9 mouse cellular contexts compared by ENCODE assay signal in genomic region chr11:84916703-84917300, GRCm38 (mm10). TPM values are rescaled to one million over a fixed set of nuclear protein-coding genes. Genes with fewer than 3 reads are reported as not detected.
DNase-seq lines count a peak whose midpoint lies in the region; ATAC-seq and TF ChIP-seq lines count a peak whose summit lies in the region.
"Had no signal": no experiment of that assay in that cellular context is flagged by ENCODE, and none has a peak within 500 bp of the region (broad histone marks: within the 10 kb centered on the region; RNA-seq: fewer than 3 reads in every experiment).

No protein-coding gene starts in this region.

- peaks cover 10% of the 10 kb centered on the region; the same call in 1 of the 2 replicates for H3K4me1 ChIP-seq in heart, embryonic 12.5 days (replicated peaks)
- peaks cover 47% of the 10 kb centered on the region for H3K4me1 ChIP-seq in G1E (ENCODE audit: insufficient read depth, low read depth, low read length)
- H3K4me1 ChIP-seq in hindbrain, embryonic 10.5 days (replicated peaks), result peaks cover 28% of the 10 kb centered on the region
- H3K4me1 ChIP-seq in midbrain, embryonic 10.5 days, result peaks cover 24% of the 10 kb centered on the region

- peak overlapping the region; percentile 81 for H3K4me2 ChIP-seq in heart, embryonic 12.5 days

- H3K9me3 ChIP-seq in heart, embryonic 12.5 days (replicated peaks), result no peaks in the 10 kb centered on the region
- no peaks in the 10 kb centered on the region for H3K9me3 ChIP-seq in G1E (replicated peaks)
- H3K9me3 ChIP-seq in hindbrain, embryonic 10.5 days, result no peaks in the 10 kb centered on the region
- H3K9me3 ChIP-seq in midbrain, embryonic 10.5 days (replicated peaks), result no peaks in the 10 kb centered on the region

- 50% methylated on average over 7 of the region's 7 CpGs for WGBS in heart, embryonic 12.5 days
- WGBS in hindbrain, embryonic 10.5 days, result 59% methylated on average over 7 of the region's 7 CpGs
- 58% methylated on average over 7 of the region's 7 CpGs for WGBS in midbrain, embryonic 10.5 days

- H3K9ac ChIP-seq in heart, embryonic 12.5 days, result peak overlapping the region; percentile 82; the same call in 1 of the 2 replicates

- peaks cover 22% of the 10 kb centered on the region for H3K36me3 ChIP-seq in heart, embryonic 12.5 days
- H3K36me3 ChIP-seq in G1E (replicated peaks), result peaks cover 31% of the 10 kb centered on the region
- peaks cover 28% of the 10 kb centered on the region for H3K36me3 ChIP-seq in hindbrain, embryonic 10.5 days
- H3K36me3 ChIP-seq in midbrain, embryonic 10.5 days, result peaks cover 28% of the 10 kb centered on the region

- TF ChIP-seq CTCF in G1E (IDR thresholded peaks at IDR 0.05; ENCODE audit: low read depth, low read length), result no peak

- peak overlapping the region; percentile 87 for H3K4me3 ChIP-seq in heart, embryonic 12.5 days
- peak overlapping the region; percentile 98; the same call in 1 of the 2 replicates for H3K4me3 ChIP-seq in G1E (ENCODE audit: low read depth, low read length)
- peak overlapping the region; percentile 96 for H3K4me3 ChIP-seq in hindbrain, embryonic 10.5 days
- H3K4me3 ChIP-seq in midbrain, embryonic 10.5 days, result peak overlapping the region; percentile 72

- DNase-seq in heart, postnatal 4 days, result no peak
- DNase-seq in G1E (ENCODE audit: low spot score), result no peak
- no peak for DNase-seq in hindbrain, embryonic 10.5 days (ENCODE audit: low spot score)
- DNase-seq in midbrain, embryonic 10.5 days (ENCODE audit: low spot score), result no peak
- no peak for DNase-seq in right cerebral cortex, postnatal 36 days (ENCODE audit: low spot score in 2 of 2)
- no peak for DNase-seq in cerebellum, adult 8-10 months

- no peaks in the 10 kb centered on the region for H3K27me3 ChIP-seq in heart, embryonic 12.5 days (replicated peaks)
- H3K27me3 ChIP-seq in G1E (ENCODE audit: insufficient read depth, low read length), result peaks cover 14% of the 10 kb centered on the region
- no peaks in the 10 kb centered on the region for H3K27me3 ChIP-seq in hindbrain, embryonic 10.5 days (ENCODE audit: insufficient read depth, poor library complexity, severe bottlenecking)
- H3K27me3 ChIP-seq in midbrain, embryonic 10.5 days (ENCODE audit: low read depth, poor library complexity, severe bottlenecking), result no peaks in the 10 kb centered on the region

- ATAC-seq in heart, embryonic 12.5 days (ENCODE audit: insufficient number of reproducible peaks, low FRiP score), result no peak
- no peak for ATAC-seq in G1E (ENCODE audit: extremely low read depth, insufficient number of reproducible peaks, low FRiP score, poor library complexity, severe bottlenecking)
- ATAC-seq in inflammation-experienced regulatory T-cells, adult 6 months, result no peak

- H3K27ac ChIP-seq in heart, embryonic 12.5 days (ENCODE audit: poor library complexity, severe bottlenecking), result no peak overlapping the region
- peak overlapping the region; percentile 88 for H3K27ac ChIP-seq in hindbrain, embryonic 10.5 days
- peak overlapping the region; percentile 86 for H3K27ac ChIP-seq in midbrain, embryonic 10.5 days (replicated peaks)

RNA-seq across cellular contexts. Expression of gene Znhit3, which starts 0.6 kb away (rescaled TPM):
- 33.8 and 37.1 TPM in 2 replicates for polyA plus RNA-seq in heart, embryonic 12.5 days (2016; fragmentation: Nextera tagmentation; extraction: Ambion mirVana)
- 10 to 100 TPM; 13.4 to 13.7 TPM for total RNA-seq in heart, postnatal 4 days (2021)
- total RNA-seq in G1E (2014; fragmentation: Nextera tagmentation), result 16.6 and 22.1 TPM in 2 replicates
- total RNA-seq in G1E (2017), result 40.2 and 44.2 TPM in 2 replicates
- polyA plus RNA-seq in G1E (2012), result 2.2 and 2.4 TPM in 2 replicates
- 87.0 and 93.5 TPM in 2 replicates for polyA plus RNA-seq in hindbrain, embryonic 10.5 days (2016; fragmentation: Nextera tagmentation; extraction: Ambion mirVana)
- polyA plus RNA-seq in midbrain, embryonic 10.5 days (2016; fragmentation: Nextera tagmentation; extraction: Ambion mirVana), result 80.5 and 91.7 TPM in 2 replicates
- polyA plus RNA-seq in inflammation-experienced regulatory T-cells, adult 6 months (2017; shearing (Covaris generic)), result 10 to 100 TPM; 35.6 to 37.3 (median 36.7) TPM

RNA-seq across cellular contexts. Expression of gene Pigw, which starts 36.7 kb away (rescaled TPM):
- polyA plus RNA-seq in heart, embryonic 12.5 days (2016; fragmentation: Nextera tagmentation; extraction: Ambion mirVana), result 2.9 and 3.4 TPM in 2 replicates
- total RNA-seq in heart, postnatal 4 days (2021), result 1 to 10 TPM; 6.4 to 7.8 TPM
- total RNA-seq in G1E (2014; fragmentation: Nextera tagmentation) (13.7 and 19.3 TPM in 2 replicates), G1E (2017) (8.4 and 11.4 TPM in 2 replicates)
- polyA plus RNA-seq in G1E (2012), result 2.2 and 3.4 TPM in 2 replicates
- 2.6 and 2.7 TPM in 2 replicates for polyA plus RNA-seq in hindbrain, embryonic 10.5 days (2016; fragmentation: Nextera tagmentation; extraction: Ambion mirVana)
- polyA plus RNA-seq in midbrain, embryonic 10.5 days (2016; fragmentation: Nextera tagmentation; extraction: Ambion mirVana), result 2.2 and 3.4 TPM in 2 replicates
- polyA plus RNA-seq in inflammation-experienced regulatory T-cells, adult 6 months (2017; shearing (Covaris generic)), result 1 to 10 TPM; 2.1 to 4.2 (median 2.8) TPM

RNA-seq across cellular contexts. Expression of gene Myo19, which starts 36.9 kb away (rescaled TPM):
- polyA plus RNA-seq in heart, embryonic 12.5 days (2016; fragmentation: Nextera tagmentation; extraction: Ambion mirVana), result 7.9 and 8.3 TPM in 2 replicates
- 10 to 100 TPM; 13.7 to 15.4 TPM for total RNA-seq in heart, postnatal 4 days (2021)
- total RNA-seq in G1E (2014; fragmentation: Nextera tagmentation) (8.5 and 8.9 TPM in 2 replicates), G1E (2017) (5.2 and 6.0 TPM in 2 replicates)
- polyA plus RNA-seq in G1E (2012), result 15.5 and 22.6 TPM in 2 replicates
- 9.9 and 11.3 TPM in 2 replicates for polyA plus RNA-seq in hindbrain, embryonic 10.5 days (2016; fragmentation: Nextera tagmentation; extraction: Ambion mirVana)
- 11.8 and 12.6 TPM in 2 replicates for polyA plus RNA-seq in midbrain, embryonic 10.5 days (2016; fragmentation: Nextera tagmentation; extraction: Ambion mirVana)
- 1 to 10 TPM; 1.2 to 2.8 (median 2.4) TPM for polyA plus RNA-seq in inflammation-experienced regulatory T-cells, adult 6 months (2017; shearing (Covaris generic))

RNA-seq across cellular contexts. Expression of gene Car4, which starts 40.8 kb away (rescaled TPM):
- polyA plus RNA-seq in heart, embryonic 12.5 days (2016; fragmentation: Nextera tagmentation; extraction: Ambion mirVana), result 4.3 and 4.8 TPM in 2 replicates
- 10 to 100 TPM; 21.1 to 21.5 TPM for total RNA-seq in heart, postnatal 4 days (2021)
- total RNA-seq in G1E (2014; fragmentation: Nextera tagmentation), result not detected in 2 replicates
- 0.17 TPM in 1 of 2 replicates, not detected in the other for total RNA-seq in G1E (2017)
- not detected in 2 replicates for polyA plus RNA-seq in G1E (2012)
- polyA plus RNA-seq in hindbrain, embryonic 10.5 days (2016; fragmentation: Nextera tagmentation; extraction: Ambion mirVana), result 6.0 and 10.0 TPM in 2 replicates
- 9.3 and 16.8 TPM in 2 replicates for polyA plus RNA-seq in midbrain, embryonic 10.5 days (2016; fragmentation: Nextera tagmentation; extraction: Ambion mirVana)
- polyA plus RNA-seq in inflammation-experienced regulatory T-cells, adult 6 months (2017; shearing (Covaris generic)), result not detected
- total RNA-seq: monocyte, adult 5-6 weeks had no signal

RNA-seq across cellular contexts. Expression of gene Ggnbp2, which starts 46.2 kb away (rescaled TPM):
- polyA plus RNA-seq in heart, embryonic 12.5 days (2016; fragmentation: Nextera tagmentation; extraction: Ambion mirVana), result 55.5 and 57.4 TPM in 2 replicates
- 10 to 100 TPM; 55.5 to 64.4 TPM for total RNA-seq in heart, postnatal 4 days (2021)
- 170 and 191 TPM in 2 replicates for total RNA-seq in G1E (2014; fragmentation: Nextera tagmentation)
- total RNA-seq in G1E (2017), result 127 and 156 TPM in 2 replicates
- polyA plus RNA-seq in G1E (2012), result 126 and 142 TPM in 2 replicates
- 53.4 and 56.5 TPM in 2 replicates for polyA plus RNA-seq in hindbrain, embryonic 10.5 days (2016; fragmentation: Nextera tagmentation; extraction: Ambion mirVana)
- 55.7 and 56.3 TPM in 2 replicates for polyA plus RNA-seq in midbrain, embryonic 10.5 days (2016; fragmentation: Nextera tagmentation; extraction: Ambion mirVana)
- 100 to 1,000 TPM; 106 to 124 (median 111) TPM for polyA plus RNA-seq in inflammation-experienced regulatory T-cells, adult 6 months (2017; shearing (Covaris generic))

Comparison
In these comparisons a context has a peak if more than half of its experiments do, and no peak if none do; other contexts are left out.
1. RNA of gene Znhit3, which starts 0.6 kb away (polyA plus RNA-seq): 80.5 to 91.7 TPM in midbrain, embryonic 10.5 days, 87.0 to 93.5 TPM in hindbrain, embryonic 10.5 days, 33.8 to 37.1 TPM in heart, embryonic 12.5 days and 35.6 to 37.3 TPM in inflammation-experienced regulatory T-cells, adult 6 months; 2.2 to 2.4 TPM in G1E; every median in the first group is over 10 times any median in the second.
2. Peak in every context shown above with its lines, with median percentiles within 50 percentile points of each other: H3K4me3 ChIP-seq.